Mouse (Mus musculus): ENCODE results near the gene Trim63.

- TF ChIP-seq CTCF (IDR thresholded peaks at IDR 0.05; ENCODE audit: borderline replicate concordance, insufficient read depth, low read depth, low read length), result no peak
- TF ChIP-seq POLR2A (IDR thresholded peaks at IDR 0.05; ENCODE audit: borderline replicate concordance, insufficient read depth, low read length), result no peak
Observed at GRCm38 (mm10) chr4:134319674-134320073, 4.8 kb downstream of the Trim63 start.

All from cerebellum, adult 2 months (tissue).